Mouse (Mus musculus) lung, postnatal 14 days (tissue): ENCODE results near the gene Gng10.
A peak's percentile ranks its signal among the peaks of the same experiment; 100 is the strongest.

Experiments
- DNase-seq: peaks from one replicate; pipeline ENCODE4 v3.0.0; 2021

Gene Gng10

GRCm38 (mm10) chr4:59016922-59017321 lies 18.0 kb upstream of the Gng10 start:
- DNase-seq, result no peak

GRCm38 (mm10) chr4:59034325-59034917 lies 467 bp upstream of the Gng10 start:
- DNase-seq, result no peak

GRCm38 (mm10) chr4:59035786-59036350 lies 980 bp downstream of the Gng10 start:
- DNase-seq, result no peak

DNA sequence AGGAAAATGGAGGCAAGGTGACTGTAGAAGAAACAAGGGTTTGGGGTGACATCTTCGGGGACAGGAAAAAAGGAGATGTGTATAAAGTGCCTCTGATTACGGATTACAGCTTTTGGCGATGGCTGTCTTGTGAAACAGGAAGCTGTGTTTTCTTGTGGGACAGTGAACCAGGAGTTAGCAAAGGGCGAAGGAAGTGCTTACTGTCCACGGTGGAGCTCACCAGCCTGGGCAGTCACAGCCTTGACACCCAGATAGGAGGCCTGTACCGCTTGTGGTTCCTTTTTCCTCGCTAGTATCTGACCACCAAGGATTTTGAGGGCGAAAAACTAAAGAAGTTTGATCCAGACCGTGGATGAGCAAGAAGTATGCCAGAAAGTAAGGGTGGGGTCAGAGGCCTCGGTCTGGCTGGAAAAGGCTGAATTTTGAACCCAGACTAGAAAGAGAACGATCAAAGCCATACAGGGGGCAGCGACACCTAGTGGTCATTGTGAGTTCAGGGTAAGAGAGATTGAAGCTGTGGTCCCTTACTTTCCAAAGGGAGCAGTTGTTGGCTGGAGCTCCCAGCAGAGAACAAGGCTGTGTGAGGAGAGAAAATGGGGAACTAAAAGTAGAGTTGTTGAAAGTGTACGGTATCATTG lies 1.7 kb downstream of the Gng10 start:
- peak; percentile 81 for DNase-seq

DNA sequence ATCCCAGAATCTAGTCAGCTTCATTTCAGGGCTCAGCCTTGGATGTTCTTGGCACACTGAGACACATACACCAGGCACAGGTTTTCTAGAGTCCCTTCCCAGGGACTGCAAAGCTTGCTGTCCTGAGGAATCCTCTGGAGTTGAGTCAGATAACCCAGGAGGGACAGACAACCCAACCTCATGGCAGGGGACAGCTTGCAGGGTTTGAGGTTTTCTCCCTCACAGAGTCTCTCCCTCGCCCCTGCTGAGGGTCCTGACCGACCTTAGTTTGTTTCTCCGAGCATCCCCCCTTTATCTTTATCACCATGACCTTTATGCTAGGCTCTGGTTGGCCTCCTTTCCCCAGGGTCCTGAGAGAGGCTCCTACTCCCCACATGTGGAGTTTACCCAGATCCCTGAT lies 2.6 kb downstream of the Gng10 start:
- no peak for DNase-seq

- DNase-seq, result no peak
Observed at GRCm38 (mm10) chr4:59040397-59041287, 5.8 kb downstream of the Gng10 start.

GRCm38 (mm10) chr4:59043074-59043473 lies 8.2 kb downstream of the Gng10 start:
- no peak for DNase-seq

GRCm38 (mm10) chr4:59043891-59044290 lies 9.0 kb downstream of the Gng10 start:
- DNase-seq, result no peak

- no peak for DNase-seq
Observed at GRCm38 (mm10) chr4:59047222-59047621, 12.3 kb downstream of the Gng10 start.

GRCm38 (mm10) chr4:59051081-59051480 lies 16.2 kb downstream of the Gng10 start:
- DNase-seq, result no peak

GRCm38 (mm10) chr4:59057929-59058328 lies 23.0 kb downstream of the Gng10 start:
- no peak for DNase-seq

DNA sequence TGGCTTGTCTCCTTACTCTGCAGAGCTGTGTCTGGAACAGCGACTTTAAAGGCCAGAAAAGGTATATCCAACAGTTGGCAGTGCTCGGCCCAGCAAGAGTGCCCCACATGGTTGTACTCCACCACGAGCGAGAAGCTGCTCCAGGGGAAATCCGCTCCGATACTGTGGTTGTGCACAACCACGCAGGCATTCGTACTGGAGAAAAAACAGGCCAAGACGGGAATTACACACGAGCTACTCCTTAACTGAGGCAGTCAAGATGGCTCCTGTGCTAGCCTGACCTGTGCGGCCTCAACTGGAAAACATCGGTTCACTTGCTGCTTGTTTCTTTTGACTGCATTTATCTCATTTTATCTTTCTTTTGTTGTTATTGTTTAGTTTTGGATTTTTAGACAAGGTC lies 27.6 kb downstream of the Gng10 start:
- DNase-seq, result no peak

- DNase-seq, result no peak
Observed at GRCm38 (mm10) chr4:59069276-59069675, 34.4 kb downstream of the Gng10 start.

GRCm38 (mm10) chr4:59083430-59083829 lies 48.5 kb downstream of the Gng10 start:
- no peak for DNase-seq

DNA sequence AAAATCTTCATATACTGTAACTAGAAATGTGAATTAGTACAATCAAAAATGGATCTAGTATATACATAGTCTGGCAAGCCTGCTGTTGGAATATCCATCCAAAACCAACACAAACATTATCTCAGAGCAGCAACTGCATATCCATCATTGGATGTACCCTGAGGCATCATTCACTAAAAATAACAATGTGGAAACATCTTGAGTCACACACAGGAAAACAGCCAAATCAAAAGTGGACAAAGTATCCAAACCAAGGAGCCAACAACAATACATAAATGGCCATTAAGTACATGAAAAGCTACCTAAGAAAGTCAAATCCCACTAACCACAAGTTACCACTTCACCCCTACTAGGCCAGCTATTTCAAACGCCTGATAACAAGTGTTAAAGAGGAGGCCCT lies 54.5 kb downstream of the Gng10 start:
- DNase-seq, result no peak
